Mouse (Mus musculus): Measurements from ENCODE around the gene Apopt1. TPM values are rescaled to one million over a fixed set of nuclear protein-coding genes. Genes with fewer than 3 reads are reported as not detected.

Apopt1 gene
- total RNA-seq, 1 experiment from 2014 or later: 73.3 TPM

DNA sequence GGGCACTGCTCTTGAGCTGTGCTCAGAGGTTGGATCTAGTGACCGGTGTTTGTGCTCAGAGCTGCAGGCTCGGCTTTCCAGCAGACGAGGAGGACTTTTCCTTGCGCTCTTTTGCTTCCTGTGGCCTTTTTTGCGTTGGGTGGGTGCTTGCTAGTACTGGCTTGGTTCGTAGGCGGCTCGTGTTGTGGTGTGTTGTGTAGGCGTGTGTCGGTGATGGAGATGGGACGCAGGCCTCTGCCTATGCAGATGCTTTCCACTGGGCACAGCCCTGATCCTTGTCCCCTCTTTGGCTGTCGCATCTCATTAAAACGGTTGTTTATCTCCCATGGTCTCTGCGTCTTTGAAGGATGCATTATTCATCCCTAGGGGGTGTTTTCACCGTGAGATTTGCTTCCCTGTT is 61.8 kb downstream of the Apopt1 start:
- DNase-seq: no peak

DNA sequence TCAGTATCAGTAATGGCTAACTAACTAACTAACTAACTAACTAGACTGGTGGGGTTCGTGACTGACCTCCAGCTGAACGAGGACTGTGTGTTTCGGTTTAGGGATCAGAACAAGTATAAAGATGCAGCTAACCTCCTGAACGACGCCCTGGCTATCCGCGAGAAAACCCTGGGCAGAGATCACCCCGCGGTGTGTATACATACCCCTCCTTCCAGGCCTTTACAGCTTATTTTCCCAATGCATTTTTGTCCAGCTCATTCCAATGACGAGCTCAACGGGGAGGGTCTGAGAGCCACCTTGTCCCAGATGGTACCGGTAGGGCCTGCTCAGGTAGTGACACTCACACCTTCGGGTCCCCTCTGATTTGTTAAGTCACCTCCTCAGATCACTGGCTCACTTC is 64.9 kb downstream of the Apopt1 start:
- no peak for DNase-seq

DNA sequence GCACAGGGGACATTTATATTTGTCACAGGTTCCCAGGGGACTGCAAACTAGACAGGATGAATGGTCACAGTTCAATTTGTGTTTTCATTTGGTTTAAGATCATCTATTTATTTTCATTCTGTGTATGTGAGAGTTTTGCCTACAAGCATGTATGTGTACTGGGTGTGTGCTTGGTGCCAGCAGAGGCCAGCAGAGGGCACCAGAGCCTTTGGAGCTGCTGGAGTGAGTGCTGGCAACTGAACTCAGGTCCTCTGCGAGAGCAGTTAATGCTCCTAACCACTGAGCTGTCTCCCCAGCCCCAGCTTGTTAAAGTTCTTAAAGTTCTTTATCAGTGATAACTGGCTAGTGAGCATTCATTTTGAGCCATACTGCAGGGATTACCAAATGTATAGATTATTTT is 66.5 kb downstream of the Apopt1 start:
- DNase-seq: no peak

DNA sequence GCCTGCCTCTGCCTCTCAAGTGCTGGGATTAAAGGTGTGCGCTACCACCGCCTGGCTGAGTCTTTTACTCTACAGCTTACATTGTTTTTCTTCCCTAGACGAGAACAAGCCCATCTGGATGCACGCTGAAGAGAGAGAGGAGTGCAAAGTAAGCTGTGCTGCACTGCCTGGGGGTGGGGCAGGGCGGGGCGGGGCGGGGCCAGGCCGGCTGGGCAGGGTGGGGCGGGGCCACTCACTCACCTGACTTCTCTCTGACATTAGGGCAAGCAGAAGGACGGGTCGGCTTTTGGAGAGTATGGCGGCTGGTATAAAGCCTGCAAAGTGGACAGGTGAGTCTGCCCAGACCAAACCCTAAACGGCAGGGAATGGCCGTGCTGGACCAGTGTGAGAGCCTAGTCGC is 72.1 kb downstream of the Apopt1 start:
- no peak for DNase-seq

DNA sequence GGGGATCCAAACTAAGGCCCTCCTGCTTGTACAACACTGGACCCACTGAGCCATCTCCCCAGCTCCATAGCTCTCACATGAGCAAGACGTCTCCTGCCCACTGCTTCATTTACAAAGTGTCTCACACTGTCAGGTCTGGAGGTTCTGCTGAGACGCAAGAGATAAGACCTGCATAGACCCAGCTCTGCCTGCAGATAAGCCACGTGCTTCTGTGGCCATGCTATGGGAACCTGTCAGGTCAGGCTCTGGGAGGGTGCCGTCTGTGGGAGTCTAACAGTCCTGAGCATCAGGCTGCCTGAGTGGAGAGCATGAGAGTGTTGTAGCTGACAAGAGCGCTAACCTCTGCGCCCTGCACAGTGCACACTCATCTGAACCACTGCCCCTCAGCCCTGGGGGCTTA is 74.0 kb downstream of the Apopt1 start:
- DNase-seq: no peak

DNA sequence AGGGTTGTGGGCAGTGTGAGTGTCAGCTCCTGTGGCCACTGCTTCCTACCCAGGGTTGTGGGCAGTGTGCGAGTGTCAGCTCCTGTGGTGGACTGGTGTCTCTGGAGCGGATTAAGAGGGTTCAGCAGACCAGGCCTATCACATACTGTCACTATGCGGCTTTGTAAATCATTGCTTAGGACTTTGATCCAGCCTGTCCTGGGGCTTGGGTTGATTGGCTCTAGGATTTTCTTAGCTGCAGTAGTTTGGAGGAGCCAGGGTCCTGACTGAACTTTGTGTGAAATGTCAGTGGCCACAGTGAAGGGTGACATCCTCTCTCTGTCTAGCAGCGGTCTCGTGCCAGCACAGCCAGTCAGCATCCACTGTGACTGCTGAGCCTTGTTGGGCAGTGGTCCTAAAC is 77.0 kb downstream of the Apopt1 start:
- no peak for DNase-seq

DNA sequence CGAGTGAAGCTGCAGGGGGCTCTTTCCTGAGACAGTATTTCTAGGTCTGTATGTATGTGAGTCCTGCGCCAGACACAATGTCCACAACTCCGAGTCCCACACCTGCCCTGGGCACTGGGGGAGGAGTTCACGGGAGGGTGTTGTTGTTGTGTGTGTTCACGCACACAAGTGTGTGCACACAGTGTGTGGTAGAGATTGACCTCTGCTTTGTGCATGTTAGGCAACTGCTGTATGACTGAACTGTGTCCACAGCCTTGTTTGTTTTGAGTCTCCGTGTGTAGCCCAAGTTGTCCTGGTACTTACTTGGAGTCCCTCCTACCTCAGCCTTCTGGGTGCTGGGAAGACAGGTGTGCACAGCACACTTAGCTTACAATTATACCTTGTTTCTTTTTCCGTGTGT is 77.6 kb downstream of the Apopt1 start:
- DNase-seq: no peak

DNA sequence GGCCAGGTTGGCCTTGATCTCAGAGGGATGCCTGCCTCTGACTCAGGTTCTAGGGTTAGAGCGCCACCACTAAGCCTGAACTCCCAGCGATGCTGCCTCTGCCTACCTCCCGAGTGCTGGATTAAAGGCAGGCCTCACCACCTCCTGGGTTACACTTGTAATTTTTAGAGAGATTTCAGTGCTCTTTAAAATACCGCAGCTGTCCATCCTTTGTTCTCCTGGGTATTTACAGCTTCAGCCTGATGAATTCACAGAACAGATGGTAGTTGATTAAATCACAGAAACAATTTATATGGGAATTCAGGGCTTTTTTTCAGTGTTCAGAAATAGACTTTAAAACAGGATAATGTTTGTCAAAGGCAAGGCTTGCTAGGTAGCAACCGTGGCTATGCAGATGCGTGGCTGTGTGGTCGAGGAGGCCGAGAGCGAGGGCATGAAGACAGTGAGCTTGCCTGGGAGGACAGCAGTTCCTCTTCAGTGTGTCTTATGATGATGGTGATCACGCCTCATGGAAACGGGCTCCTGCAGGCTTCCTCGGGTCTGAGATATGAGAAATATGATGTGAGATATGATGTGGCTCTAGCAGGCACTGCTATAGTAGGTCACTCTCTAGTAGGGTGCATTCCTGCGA is 78.5 kb downstream of the Apopt1 start:
- no peak for DNase-seq

DNA sequence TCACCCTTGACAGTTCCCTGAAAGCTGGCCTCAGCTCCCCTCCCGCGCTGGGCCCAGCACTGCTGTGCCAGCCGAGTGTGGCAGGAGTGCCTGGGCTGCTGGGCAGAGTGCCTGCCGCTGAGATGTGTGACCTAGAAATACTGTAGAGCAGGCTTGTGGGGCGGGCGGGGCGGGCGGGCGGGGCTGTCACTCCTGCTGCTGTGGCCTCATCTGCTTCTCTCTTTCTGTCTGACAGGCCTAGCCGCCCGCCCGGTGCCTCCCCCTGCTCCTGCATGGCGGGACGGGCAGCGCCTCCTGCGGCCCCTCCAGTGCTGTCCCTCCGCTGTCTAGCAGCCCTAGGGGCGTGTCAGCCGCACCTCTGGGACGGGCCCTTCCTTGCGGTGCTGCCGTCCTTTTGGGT is 81.0 kb downstream of the Apopt1 start:
- peak; percentile 87 for DNase-seq

DNA sequence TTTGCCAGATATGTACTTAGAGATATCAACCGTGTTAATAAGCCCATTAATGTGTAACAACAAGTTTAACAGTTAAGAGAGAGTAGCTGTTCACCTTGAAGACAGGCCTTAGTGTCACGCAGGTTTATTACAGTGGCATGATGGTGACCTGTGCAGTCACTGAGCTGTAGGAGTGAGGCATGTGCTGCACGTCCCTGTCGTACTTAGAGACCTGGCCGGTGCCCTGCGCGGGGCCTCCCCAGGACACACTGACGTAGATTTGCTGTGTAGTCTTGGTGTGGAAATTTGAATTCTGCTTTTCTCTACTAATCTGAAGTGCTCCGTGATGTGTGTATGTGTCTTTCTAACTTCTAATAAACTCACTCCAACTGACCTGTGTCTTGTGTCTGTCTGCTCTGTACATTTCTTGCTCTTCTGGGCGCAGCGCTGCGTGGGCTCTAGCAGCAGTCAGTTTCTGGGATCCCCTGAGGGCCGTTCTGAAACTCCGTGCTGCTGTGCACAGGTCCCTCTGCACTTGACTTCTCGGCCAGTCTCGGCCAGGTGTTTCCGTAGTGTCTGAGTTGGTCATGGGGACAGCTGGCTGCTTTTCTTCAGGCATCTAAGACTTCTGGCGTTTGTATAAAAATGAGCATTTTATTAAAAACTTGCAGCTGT is 81.6 kb downstream of the Apopt1 start:
- DNase-seq: peak; percentile 7

DNA sequence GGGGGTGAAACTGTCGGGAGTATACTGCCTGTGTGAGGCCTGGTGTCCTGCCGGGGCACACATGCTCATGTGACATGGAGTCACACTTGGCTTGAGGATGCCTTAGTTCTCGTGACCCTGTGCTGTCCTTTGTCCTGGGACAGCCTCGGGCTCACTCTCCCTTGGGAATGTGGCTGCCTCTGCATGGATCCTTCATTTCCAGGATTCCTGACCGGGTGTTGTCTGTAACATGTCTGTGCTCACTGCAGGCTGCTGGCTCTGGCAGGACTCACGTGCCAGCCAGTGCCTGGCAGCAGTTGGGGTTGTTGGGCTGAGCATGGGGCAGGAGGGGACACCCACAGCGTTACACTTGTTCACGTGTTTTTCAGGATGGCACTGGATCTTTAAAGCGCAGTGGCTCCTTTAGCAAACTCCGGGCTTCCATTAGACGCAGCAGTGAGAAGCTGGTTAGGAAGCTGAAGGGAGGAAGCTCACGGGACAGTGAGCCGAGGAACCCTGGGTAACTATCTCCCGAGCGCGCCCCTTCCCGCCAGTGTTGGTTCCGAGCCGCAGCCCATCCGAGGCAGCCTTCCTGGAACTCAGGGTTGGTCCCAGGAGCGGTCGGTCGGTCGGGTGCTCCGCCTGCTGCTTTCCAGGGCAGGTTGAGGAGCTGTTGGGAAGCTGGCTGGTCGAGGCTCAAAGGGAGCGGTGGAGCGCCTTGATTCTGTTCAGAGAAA is 82.3 kb downstream of the Apopt1 start:
- peak; percentile 66 for DNase-seq

DNA sequence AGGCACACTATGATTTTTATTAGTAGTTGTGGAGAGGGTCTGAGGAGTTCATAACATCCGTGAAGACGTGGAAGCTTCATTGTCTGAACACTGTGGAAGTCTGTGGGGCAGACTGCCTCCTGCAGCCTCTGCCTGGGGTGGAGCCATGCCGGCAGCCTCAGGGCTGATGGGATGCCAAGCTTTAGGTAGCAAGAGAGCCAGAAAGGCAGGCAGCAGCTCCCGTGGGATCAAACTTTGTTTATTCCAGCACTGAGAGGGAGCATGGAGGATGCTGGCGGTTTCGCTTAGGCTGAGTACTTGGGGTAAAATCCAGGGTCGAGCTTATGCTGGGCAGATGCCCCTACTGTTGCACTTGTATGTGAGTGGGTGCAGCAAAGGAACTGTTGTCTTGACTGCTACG is 84.2 kb downstream of the Apopt1 start:
- peak; percentile 35 for DNase-seq

DNA sequence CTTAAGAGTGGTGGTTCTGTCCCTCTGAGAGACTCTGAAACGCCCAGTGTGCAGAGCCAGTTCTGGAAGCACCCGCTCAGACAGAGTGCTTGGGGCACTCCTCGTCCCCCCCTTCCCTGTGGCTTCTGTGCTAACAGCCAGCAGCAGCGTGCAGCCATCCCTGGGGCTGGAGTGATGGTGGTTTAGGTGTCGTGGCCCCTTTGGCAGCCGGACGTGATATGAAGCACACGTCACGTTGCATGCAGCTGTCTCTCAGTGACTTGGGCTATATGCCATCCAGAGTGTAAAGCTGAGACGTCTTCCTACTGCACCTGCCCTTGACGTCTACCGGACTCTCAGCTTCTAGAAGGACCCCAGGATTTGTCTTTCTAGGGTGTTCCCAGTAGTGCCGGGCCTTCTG is 85.4 kb downstream of the Apopt1 start:
- DNase-seq: no peak

DNA sequence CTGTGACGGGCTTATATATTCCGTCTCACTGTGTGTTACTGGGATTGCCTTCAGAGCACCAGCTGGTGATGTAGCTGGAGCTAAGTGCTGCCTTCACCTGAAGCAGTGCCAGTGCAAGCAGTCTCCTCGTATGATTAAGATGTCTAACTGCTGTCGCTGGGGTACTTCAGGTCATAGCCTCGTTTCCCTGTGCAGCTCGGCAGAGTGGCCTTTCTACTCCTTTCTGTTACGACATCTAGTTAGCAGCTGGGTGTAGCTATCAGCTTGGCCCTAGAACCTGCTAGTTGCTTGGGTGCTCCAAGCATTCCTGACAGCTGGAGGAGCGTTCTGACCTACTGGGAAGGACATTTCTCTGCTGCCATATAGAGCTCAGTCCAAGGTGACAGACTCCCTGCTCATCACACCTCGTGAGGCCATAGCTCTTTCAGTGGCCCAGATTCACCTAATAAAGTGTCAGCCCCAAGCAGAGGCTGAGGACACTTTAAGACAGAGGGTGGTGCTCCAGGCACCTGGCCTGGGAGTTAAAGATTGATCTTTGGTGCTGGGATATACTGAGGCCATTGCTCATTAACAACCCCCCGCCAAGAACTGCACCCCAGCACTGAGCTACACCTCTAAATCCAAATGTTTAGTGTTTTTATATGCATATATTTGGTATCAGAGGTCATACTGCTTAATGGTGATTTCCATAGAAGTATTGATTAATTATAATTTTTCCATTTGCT is 87.6 kb downstream of the Apopt1 start:
- peak; percentile 48 for DNase-seq

DNA sequence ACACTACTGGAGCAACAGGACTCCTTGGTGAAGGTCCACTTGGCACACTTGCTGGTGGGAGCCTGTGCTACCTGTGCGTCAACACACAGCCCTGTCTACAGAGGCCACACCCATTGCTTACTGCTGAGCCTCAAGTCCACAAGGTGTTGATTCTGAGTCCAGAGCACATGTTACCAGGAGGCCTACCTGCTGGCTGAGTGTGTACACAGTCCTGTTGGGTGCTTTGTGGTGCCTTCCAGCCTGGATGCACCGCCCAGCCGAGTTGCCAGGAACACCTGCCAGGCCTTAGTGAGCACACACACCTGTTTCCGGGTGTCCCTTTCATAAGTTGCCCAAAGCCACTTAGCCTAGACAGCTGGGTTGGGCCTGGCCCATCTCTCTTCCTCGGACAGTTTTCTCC is 90.5 kb downstream of the Apopt1 start:
- no peak for DNase-seq

Other genes starting within 250 kb of the Apopt1 start
- 0.60 TPM in 1 of 2 replicates, not detected in the other for gene Gm266, start 227.4 kb upstream of the Apopt1 start, total RNA-seq (2021)
- gene Eif5, start 175.2 kb upstream of the Apopt1 start, total RNA-seq (2021): 334 and 370 TPM in 2 replicates
- gene Mark3, start 138.7 kb upstream of the Apopt1 start, total RNA-seq (2021): 98.3 and 98.5 TPM in 2 replicates
- gene Ckb, start 40.9 kb upstream of the Apopt1 start, total RNA-seq (2021): 62.6 and 83.5 TPM in 2 replicates
- 14.2 and 15.5 TPM in 2 replicates for gene Trmt61a, start 35.2 kb upstream of the Apopt1 start, total RNA-seq (2021)
- 32.5 and 34.6 TPM in 2 replicates for gene Bag5, start within 50 bp of the Apopt1 start, total RNA-seq (2021)
- gene Klc1, start 45.6 kb downstream of the Apopt1 start, total RNA-seq (2021): 99.9 and 115 TPM in 2 replicates
- 18.6 and 20.8 TPM in 2 replicates for gene Xrcc3, start 100.6 kb downstream of the Apopt1 start, total RNA-seq (2021)
- 91.0 and 96.9 TPM in 2 replicates for gene Zfyve21, start 100.9 kb downstream of the Apopt1 start, total RNA-seq (2021)
- gene Ppp1r13b, start 194.8 kb downstream of the Apopt1 start, total RNA-seq (2021): 17.5 and 22.0 TPM in 2 replicates

Data from adrenal gland, postnatal 14 days (tissue).